In the genomic region with DNA sequence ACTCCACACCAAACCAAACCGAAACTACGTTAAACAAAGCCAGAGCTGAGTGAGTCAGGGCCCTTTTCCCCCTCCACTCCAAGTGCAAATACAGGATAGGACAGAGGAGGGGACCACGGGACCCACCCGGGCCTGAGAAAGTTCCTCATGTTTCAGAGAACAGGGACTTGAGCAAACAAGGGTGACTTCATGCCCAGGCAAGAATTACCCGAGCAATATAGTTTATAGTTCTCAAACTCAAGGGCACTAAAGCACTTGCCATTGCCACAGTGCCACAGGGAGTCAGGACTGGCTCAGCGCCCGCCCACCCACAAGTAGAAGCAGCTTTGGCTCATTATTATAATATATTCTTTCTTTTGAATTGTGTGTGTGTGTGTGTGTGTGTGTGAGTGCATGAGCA, we compare ENCODE assay signal across 15 mouse cellular contexts. TPM values are rescaled to one million over a fixed set of nuclear protein-coding genes. Genes with fewer than 3 reads are reported as not detected.
A peak's percentile ranks its signal among the peaks of the same experiment; 100 is the strongest.
DNase-seq lines count a peak whose midpoint lies in the region; ATAC-seq and TF ChIP-seq lines count a peak whose summit lies in the region.
"Had no signal": no experiment of that assay in that cellular context is flagged by ENCODE, and none has a peak within 500 bp of the region (broad histone marks: within the 10 kb centered on the region; RNA-seq: fewer than 3 reads in every experiment).

No protein-coding gene starts in this region.

- TF ChIP-seq CTCF in lung, embryonic 14.5 days (IDR thresholded peaks at IDR 0.05; ENCODE audit: low read depth), result no peak
- TF ChIP-seq CTCF in small intestine, adult 2 months (IDR thresholded peaks at IDR 0.05; ENCODE audit: extremely low read depth, insufficient read length, insufficient replicate concordance, low read depth, low read length), result no peak

- no peak overlapping the region for H3K9ac ChIP-seq in lung, embryonic 14.5 days
- no peak overlapping the region for H3K9ac ChIP-seq in midbrain, embryonic 14.5 days (replicated peaks; ENCODE audit: low read length)
- H3K9ac ChIP-seq: heart, embryonic 15.5 days; limb, embryonic 13.5 days had no signal

- DNase-seq in adrenal gland, adult (ENCODE audit: inconsistent age in 2 of 2, low spot score in 1 of 2), result peak; percentile 64 to 86
- no peak for DNase-seq in adrenal gland, postnatal 4 days (ENCODE audit: low spot score in 2 of 2)
- DNase-seq in adrenal gland, postnatal 25 days, result peak; percentile 50
- peak; percentile 64 for DNase-seq in lung, embryonic 14.5 days
- DNase-seq in thymus, postnatal 25 days, result no peak
- DNase-seq in layer of hippocampus, adult 11-12 months (ENCODE audit: low spot score), result no peak
- DNase-seq in midbrain, embryonic 14.5 days, result no peak
- DNase-seq: cerebellum, adult 11-12 months; kidney, adult 18-20 months; thymus, adult 18-20 months had no signal

- 57% methylated on average over 7 of the region's 7 CpGs for WGBS in lung, embryonic 14.5 days
- 21% methylated on average over 7 of the region's 7 CpGs for WGBS in small intestine, adult 2 months
- WGBS in midbrain, embryonic 14.5 days, result 80% methylated on average over 7 of the region's 7 CpGs

- ATAC-seq in lung, embryonic 14.5 days (ENCODE audit: insufficient read depth), result peak; percentile 89
- ATAC-seq in midbrain, embryonic 14.5 days (ENCODE audit: low FRiP score, low TSS enrichment), result no peak

- peak overlapping the region; percentile 86 for H3K27ac ChIP-seq in lung, embryonic 14.5 days (ENCODE audit: low read depth)
- peak overlapping the region; percentile 5; the same call in 1 of the 2 replicates for H3K27ac ChIP-seq in small intestine, adult 2 months (ENCODE audit: insufficient read depth, low read depth, low read length)
- H3K27ac ChIP-seq in midbrain, embryonic 14.5 days (replicated peaks; ENCODE audit: low read depth, low read length), result no peak overlapping the region
- H3K27ac ChIP-seq: heart, embryonic 15.5 days; limb, embryonic 13.5 days; macrophage had no signal

- no peaks in the 10 kb centered on the region for H3K4me1 ChIP-seq in lung, embryonic 14.5 days (ENCODE audit: insufficient read depth)
- peaks cover 10% of the 10 kb centered on the region; the same call in 1 of the 2 replicates for H3K4me1 ChIP-seq in small intestine, adult 2 months (ENCODE audit: control insufficient read depth, insufficient read depth, insufficient read length, low read length)
- H3K4me1 ChIP-seq in midbrain, embryonic 14.5 days (ENCODE audit: control insufficient read depth, insufficient read depth, low read length), result no peaks in the 10 kb centered on the region
- H3K4me1 ChIP-seq: heart, embryonic 15.5 days; limb, embryonic 13.5 days had no signal

- H3K27me3 ChIP-seq in lung, embryonic 14.5 days (ENCODE audit: insufficient read depth, low read length), result no peaks in the 10 kb centered on the region
- no peaks in the 10 kb centered on the region for H3K27me3 ChIP-seq in small intestine, adult 2 months (ENCODE audit: control insufficient read depth, insufficient read depth, low read length)
- no peaks in the 10 kb centered on the region for H3K27me3 ChIP-seq in midbrain, embryonic 14.5 days (ENCODE audit: control insufficient read depth, insufficient read depth, low read length)
- H3K27me3 ChIP-seq: heart, embryonic 15.5 days; limb, embryonic 13.5 days had no signal

- H3K4me2 ChIP-seq in lung, embryonic 14.5 days, result peak overlapping the region; percentile 43
- H3K4me2 ChIP-seq in midbrain, embryonic 14.5 days (ENCODE audit: low read length), result no peak overlapping the region
- H3K4me2 ChIP-seq: heart, embryonic 15.5 days; limb, embryonic 13.5 days had no signal

- H3K9me3 ChIP-seq in lung, embryonic 14.5 days (ENCODE audit: low read depth, low read length), result no peaks in the 10 kb centered on the region
- H3K9me3 ChIP-seq in midbrain, embryonic 14.5 days (ENCODE audit: control insufficient read depth, low read length), result no peaks in the 10 kb centered on the region
- H3K9me3 ChIP-seq: heart, embryonic 15.5 days; limb, embryonic 13.5 days had no signal

- 0 out of 2 replicates have a peak overlapping the region, but pooled peaks have one; percentile 12 for H3K4me3 ChIP-seq in lung, embryonic 14.5 days (ENCODE audit: low read depth, low read length)
- H3K4me3 ChIP-seq in small intestine, adult 2 months (ENCODE audit: low read depth, low read length), result no peak overlapping the region
- H3K4me3 ChIP-seq in midbrain, embryonic 14.5 days (replicated peaks; ENCODE audit: low read depth, low read length), result no peak overlapping the region
- H3K4me3 ChIP-seq: erythroblast, embryonic 14.5 days; heart, embryonic 15.5 days; limb, embryonic 13.5 days had no signal

- TF ChIP-seq POLR2A in small intestine, adult 2 months (IDR thresholded peaks at IDR 0.05; ENCODE audit: low read depth, low read length), result no peak

- no peaks in the 10 kb centered on the region for H3K36me3 ChIP-seq in lung, embryonic 14.5 days (ENCODE audit: insufficient read depth)
- H3K36me3 ChIP-seq in small intestine, adult 2 months (ENCODE audit: control insufficient read depth, insufficient read depth, low read length), result no peaks in the 10 kb centered on the region
- H3K36me3 ChIP-seq in midbrain, embryonic 14.5 days (ENCODE audit: control insufficient read depth, insufficient read depth, low read length), result no peaks in the 10 kb centered on the region
- H3K36me3 ChIP-seq: heart, embryonic 15.5 days; limb, embryonic 13.5 days had no signal

RNA-seq across cellular contexts. Expression of a gene that starts 18.4 kb away (rescaled TPM):
- 10 to 100 TPM; 60.0 to 63.9 TPM for total RNA-seq in adrenal gland, postnatal 4 days (2021)
- 42.1 and 51.9 TPM in 2 replicates for total RNA-seq in adrenal gland, postnatal 25 days (2021)
- 22.5 and 23.6 TPM in 2 replicates for polyA plus RNA-seq in lung, embryonic 14.5 days (2014; fragmentation: Nextera tagmentation; extraction: Ambion mirVana)
- 19.8 and 34.8 TPM in 2 replicates for polyA plus RNA-seq in small intestine, adult 2 months (2012; rRNA removed)
- polyA plus RNA-seq in midbrain, embryonic 14.5 days (2014; fragmentation: Nextera tagmentation; extraction: Ambion mirVana), result 15.5 and 19.2 TPM in 2 replicates

RNA-seq across cellular contexts. Expression of a gene that starts 54.1 kb away (rescaled TPM):
- total RNA-seq in adrenal gland, postnatal 4 days (2021), result 100 to 1,000 TPM in 1 of 2 experiments, 10 to 100 TPM in 1; 86.1 to 102 TPM
- total RNA-seq in adrenal gland, postnatal 25 days (2021), result 72.9 and 78.8 TPM in 2 replicates
- polyA plus RNA-seq in lung, embryonic 14.5 days (2014; fragmentation: Nextera tagmentation; extraction: Ambion mirVana), result 20.5 and 24.1 TPM in 2 replicates
- 24.8 and 84.7 TPM in 2 replicates for polyA plus RNA-seq in small intestine, adult 2 months (2012; rRNA removed)
- 16.2 and 20.4 TPM in 2 replicates for polyA plus RNA-seq in midbrain, embryonic 14.5 days (2014; fragmentation: Nextera tagmentation; extraction: Ambion mirVana)

Comparison
In these comparisons a context has a peak if more than half of its experiments do, and no peak if none do; other contexts are left out.
1. DNase-seq: peak in adrenal gland, adult (2 of 2), adrenal gland, postnatal 25 days (single experiment) and lung, embryonic 14.5 days (single experiment); none in adrenal gland, postnatal 4 days (0 of 2), thymus, postnatal 25 days (single experiment), layer of hippocampus, adult 11-12 months (single experiment) and midbrain, embryonic 14.5 days (single experiment).